Mouse (Mus musculus) hindbrain, postnatal 0 days (tissue): Measurements from ENCODE around the gene Tiam1. TPM values are rescaled to one million over a fixed set of nuclear protein-coding genes. Genes with fewer than 3 reads are reported as not detected.

Experiments
- ATAC-seq: fragments of 200-750 bp; cut with Nextera tagmentation; 2 replicates; pipeline ENCODE4 v1.8.0; 2017; ENCODE audit warnings: mild to moderate bottlenecking, moderate TSS enrichment, moderate library complexity
- DNase-seq: peaks from one replicate; pipeline ENCODE4 v3.0.0-alpha.2; 2015; ENCODE audit warnings: low spot score
- H3K27ac ChIP-seq: fragments of 300-500 bp; sonication (generic); 2 replicates; pipeline ENCODE4 v1.5.1; 2014; ENCODE audit warnings: mild to moderate bottlenecking
- H3K27me3 ChIP-seq: fragments of 300-500 bp; sonication (generic); 2 replicates; pipeline ENCODE4 v1.6.1; 2014; ENCODE audit warnings: low read length, mixed read lengths; ENCODE audit not compliant: insufficient read depth
- H3K36me3 ChIP-seq: fragments of 300-500 bp; sonication (generic); 2 replicates; pipeline ENCODE4 v1.6.1; 2014; ENCODE audit warnings: low read length, mixed read lengths; ENCODE audit not compliant: insufficient read depth
- H3K4me1 ChIP-seq: fragments of 300-500 bp; sonication (generic); 2 replicates; pipeline ENCODE4 v1.6.1; 2014; ENCODE audit warnings: antibody characterized with exemption, low read length, mixed read lengths; ENCODE audit not compliant: insufficient read depth
- H3K4me2 ChIP-seq: fragments of 300-500 bp; sonication (generic); 2 replicates; pipeline ENCODE4 v1.6.1; 2014; ENCODE audit warnings: low read depth, mild to moderate bottlenecking, low read length, moderate library complexity, mixed read lengths
- H3K4me3 ChIP-seq: fragments of 300-500 bp; sonication (generic); 2 replicates; pipeline ENCODE4 v1.5.1; 2014; ENCODE audit warnings: low read length
- H3K9ac ChIP-seq: fragments of 300-500 bp; sonication (generic); replicated peaks from 2 replicates; pipeline ENCODE4 v1.6.1; 2014; ENCODE audit warnings: mild to moderate bottlenecking, low read length, moderate library complexity, mixed read lengths
- H3K9me3 ChIP-seq: fragments of 300-500 bp; sonication (generic); 2 replicates; pipeline ENCODE4 v1.6.1; 2016; ENCODE audit warnings: low read length, mixed read lengths
- CTCF ChIP-seq: IDR thresholded peaks from 2 replicates; pipeline ENCODE4 v1.5.1; 2016; ENCODE audit warnings: antibody characterized with exemption, control low read depth, low read depth
- whole genome bisulfite sequencing: fragments of 180-500 bp; shearing (Covaris S2); extraction: QIAGEN DNeasy Blood & Tissue Kit; methylation state at CpG from one replicate; pipeline ENCODE4 v1.1.7; 2014; 5-methylcytosine and 5-hydroxymethylcytosine counted together
- polyA plus RNA-seq: library from polyadenylated mRNA; unstranded; fragments of >200 nt; fragmentation: Nextera tagmentation; extraction: Ambion mirVana; gene quantifications from 2 replicates; pipeline ENCODE4 v1.2.1, GENCODE M21; 2015
- total RNA-seq: library from RNA; depleted of rRNA; stranded (reverse); fragments of >200 nt; gene quantifications from 2 replicates; pipeline ENCODE4 v1.2.3, GENCODE M21; 2014

The Tiam1 gene
- total and polyA plus RNA-seq, 2 experiments from 2014 or later, result 15.1 to 26.2 TPM

GRCm38 (mm10) chr16:89840361-89840760, 303.2 kb downstream of the Tiam1 start:
- TF ChIP-seq CTCF, result no peak
- 92% methylated on average over 6 of the region's 6 CpGs for WGBS
- Histone ChIP-seq H3K27ac (no peak overlapping the region), H3K4me3 (no peak overlapping the region), H3K27me3 (no peaks in the 10 kb centered on the region), H3K36me3 (no peaks in the 10 kb centered on the region), H3K4me2 (no peak overlapping the region), H3K9me3 (no peaks in the 10 kb centered on the region), H3K9ac (no peak overlapping the region), H3K4me1 (no peaks in the 10 kb centered on the region)
- no peak for ATAC-seq
- DNase-seq, result no peak

- 89% methylated on average over 5 of the region's 5 CpGs for WGBS
- no peaks in the 10 kb centered on the region for H3K9me3 ChIP-seq
- ATAC-seq, result no peak
Measured at GRCm38 (mm10) chr16:89839829-89840228, 303.7 kb downstream of the Tiam1 start.

GRCm38 (mm10) chr16:89837096-89837495, 306.5 kb downstream of the Tiam1 start:
- DNase-seq (no peak), ATAC-seq (no peak)
- H3K4me2 ChIP-seq, result no peak overlapping the region
- no peaks in the 10 kb centered on the region for H3K4me1 ChIP-seq
- H3K9me3 ChIP-seq, result no peaks in the 10 kb centered on the region
- H3K27me3 ChIP-seq, result no peaks in the 10 kb centered on the region
- no peak for TF ChIP-seq CTCF
- H3K4me3 ChIP-seq, result no peak overlapping the region
- H3K27ac ChIP-seq, result no peak overlapping the region
- no peaks in the 10 kb centered on the region for H3K36me3 ChIP-seq
- 76% methylated on average over 9 of the region's 9 CpGs for WGBS
- H3K9ac ChIP-seq, result no peak overlapping the region

More at GRCm38 (mm10) chr16:89839829-89840228, 303.7 kb downstream of the Tiam1 start:
- Histone ChIP-seq H3K36me3 (no peaks in the 10 kb centered on the region), H3K4me2 (no peak overlapping the region), H3K4me3 (no peak overlapping the region), H3K27ac (no peak overlapping the region), H3K9ac (no peak overlapping the region), H3K27me3 (no peaks in the 10 kb centered on the region), H3K4me1 (no peaks in the 10 kb centered on the region)
- no peak for DNase-seq
- TF ChIP-seq CTCF, result no peak

- H3K27ac ChIP-seq, result no peak overlapping the region
- H3K4me2 ChIP-seq, result no peak overlapping the region
- WGBS, result 84% methylated on average over 7 of the region's 7 CpGs
Measured at GRCm38 (mm10) chr16:89835551-89835950, 308.0 kb downstream of the Tiam1 start.

GRCm38 (mm10) chr16:89833011-89833410, 310.6 kb downstream of the Tiam1 start:
- Histone ChIP-seq H3K27me3 (no peaks in the 10 kb centered on the region), H3K27ac (no peak overlapping the region), H3K4me1 (no peaks in the 10 kb centered on the region), H3K36me3 (no peaks in the 10 kb centered on the region), H3K9me3 (no peaks in the 10 kb centered on the region), H3K9ac (no peak overlapping the region), H3K4me2 (no peak overlapping the region), H3K4me3 (no peak overlapping the region)
- DNase-seq (no peak), ATAC-seq (no peak)
- TF ChIP-seq CTCF, result no peak
- 91% methylated on average over 11 of the region's 11 CpGs for WGBS

More at GRCm38 (mm10) chr16:89835551-89835950, 308.0 kb downstream of the Tiam1 start:
- no peak for DNase-seq
- Histone ChIP-seq H3K36me3 (no peaks in the 10 kb centered on the region), H3K9me3 (no peaks in the 10 kb centered on the region), H3K4me3 (no peak overlapping the region), H3K4me1 (no peaks in the 10 kb centered on the region), H3K9ac (no peak overlapping the region), H3K27me3 (no peaks in the 10 kb centered on the region)
- no peak for ATAC-seq
- no peak for TF ChIP-seq CTCF

- DNase-seq (peak; percentile 83), ATAC-seq (peak; percentile 33)
- H3K4me2 ChIP-seq, result no peak overlapping the region
- no peaks in the 10 kb centered on the region for H3K27me3 ChIP-seq
- no peaks in the 10 kb centered on the region for H3K36me3 ChIP-seq
- 39% methylated on average over 10 of the region's 10 CpGs for WGBS
- no peak overlapping the region for H3K4me3 ChIP-seq
- no peak overlapping the region for H3K9ac ChIP-seq
- TF ChIP-seq CTCF, result peak; percentile 80
- no peak overlapping the region for H3K27ac ChIP-seq
- H3K4me1 ChIP-seq, result no peaks in the 10 kb centered on the region
- H3K9me3 ChIP-seq, result no peaks in the 10 kb centered on the region
Measured at GRCm38 (mm10) chr16:89831172-89831571, 312.4 kb downstream of the Tiam1 start.

- H3K4me3 ChIP-seq, result no peak overlapping the region
- no peak overlapping the region for H3K4me2 ChIP-seq
- no peaks in the 10 kb centered on the region for H3K4me1 ChIP-seq
- no peak for DNase-seq
- no peak for ATAC-seq
- no peak for TF ChIP-seq CTCF
- H3K9ac ChIP-seq, result no peak overlapping the region
- no peaks in the 10 kb centered on the region for H3K36me3 ChIP-seq
- no peak overlapping the region for H3K27ac ChIP-seq
- 83% methylated on average over 15 of the region's 15 CpGs for WGBS
- H3K9me3 ChIP-seq, result no peaks in the 10 kb centered on the region
- no peaks in the 10 kb centered on the region for H3K27me3 ChIP-seq
Measured at GRCm38 (mm10) chr16:89830221-89830648, 313.3 kb downstream of the Tiam1 start.
